Mouse (Mus musculus) brain, embryonic 14.5 days (tissue): ENCODE results near the gene Fbln1. TPM values are rescaled to one million over a fixed set of nuclear protein-coding genes. Genes with fewer than 3 reads are reported as not detected.

Experiments used
- DNase-seq: peaks from one replicate; pipeline ENCODE4 v3.0.0-alpha.2; 2011; ENCODE audit warnings: low read depth
- CTCF ChIP-seq: fragments of 200-500 bp; IDR thresholded peaks from 2 replicates; pipeline ENCODE4 v1.5.1; 2012; ENCODE audit warnings: inconsistent platforms, mild to moderate bottlenecking, moderate library complexity, borderline replicate concordance; ENCODE audit not compliant: insufficient read depth, insufficient read length; ENCODE audit errors: extremely low read depth
- POLR2A ChIP-seq: fragments of 200-500 bp; IDR thresholded peaks from 2 replicates; pipeline ENCODE4 v1.6.1; 2012; ENCODE audit warnings: mild to moderate bottlenecking, inconsistent platforms, borderline replicate concordance; ENCODE audit not compliant: poor library complexity, insufficient read depth, insufficient read length, severe bottlenecking; ENCODE audit errors: extremely low read depth
- polyA plus RNA-seq: library from polyadenylated mRNA; depleted of rRNA; stranded (reverse); fragments of >200 nt; gene quantifications from 2 replicates; pipeline ENCODE4 v1.2.3, GENCODE M21; 2012; rRNA removed

The Fbln1 gene
- polyA plus RNA-seq, 1 experiment = 59.3 TPM

DNA sequence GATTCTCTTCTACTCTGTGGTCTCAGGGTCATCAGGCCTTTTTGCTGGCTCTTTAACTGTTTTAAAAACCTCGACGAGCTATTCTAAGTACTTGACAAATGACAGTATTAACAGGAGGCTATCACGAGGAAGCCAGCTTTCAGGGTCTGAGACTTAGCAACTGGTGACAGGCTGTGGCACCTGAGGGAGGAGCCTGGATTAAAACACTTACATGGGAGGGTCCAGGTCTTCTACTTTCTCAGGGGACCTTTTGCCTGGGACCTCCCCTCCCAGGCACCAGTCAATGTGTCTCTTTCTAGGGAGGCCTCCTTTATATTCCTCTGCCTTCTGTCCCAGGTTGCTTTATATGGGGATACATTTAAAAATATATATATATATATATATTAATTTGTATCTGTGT, 128.5 kb downstream of the Fbln1 start:
- no peak for TF ChIP-seq POLR2A
- TF ChIP-seq CTCF = no peak
- no peak for DNase-seq

DNA sequence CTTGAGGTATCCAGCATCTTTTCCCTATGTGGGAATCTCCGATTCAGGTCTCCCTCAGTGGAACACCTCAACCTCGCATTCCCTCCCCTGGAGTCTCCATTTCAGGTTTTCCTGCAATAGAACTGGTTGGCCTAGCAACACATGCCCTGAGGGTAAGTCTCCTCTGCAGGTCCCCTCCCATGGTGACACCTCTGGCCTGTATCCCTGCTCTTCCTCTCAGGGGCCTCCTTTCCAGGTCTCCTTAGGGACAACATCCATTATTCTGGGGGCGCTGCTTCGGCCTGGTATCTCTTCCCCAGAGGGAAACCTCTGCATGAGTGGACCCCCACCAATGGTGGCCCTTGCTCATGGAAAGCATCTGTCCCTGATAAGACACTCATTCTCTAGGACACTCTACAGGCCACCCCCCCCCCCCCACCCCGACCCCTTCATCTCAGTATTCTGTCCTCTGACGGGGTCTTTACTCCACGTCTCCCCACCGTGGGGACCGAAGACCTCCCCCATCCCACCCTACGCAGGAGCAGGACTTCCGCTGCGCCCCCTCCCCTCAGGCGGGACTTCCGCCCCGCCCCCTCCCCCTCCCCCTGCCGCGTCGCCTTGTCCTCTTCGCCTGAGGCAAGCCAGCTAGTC, 130.0 kb downstream of the Fbln1 start, which contains the start of gene Atxn10:
Gene Atxn10 (plus strand): TSS at position 575 of the 630 bp plus-strand sequence.
- TF ChIP-seq POLR2A = no peak; the same call in 1 of the 2 replicates
- TF ChIP-seq CTCF = no peak
- DNase-seq = peak; percentile 40

Other genes starting within 250 kb of the Fbln1 start
- gene 5031439G07Rik, start 217.4 kb upstream of the Fbln1 start, polyA plus RNA-seq = 39.4 and 69.9 TPM in 2 replicates
- gene Upk3a, start 188.8 kb upstream of the Fbln1 start, polyA plus RNA-seq = 0.28 and 0.53 TPM in 2 replicates
- gene Fam118a, start 177.0 kb upstream of the Fbln1 start, polyA plus RNA-seq = 14.3 and 15.9 TPM in 2 replicates
- 0.04 and 0.14 TPM in 2 replicates for gene Smc1b, start 74.0 kb upstream of the Fbln1 start, polyA plus RNA-seq
- gene Ribc2, start 73.9 kb upstream of the Fbln1 start, polyA plus RNA-seq = 0.47 and 0.59 TPM in 2 replicates
- 310 and 373 TPM in 2 replicates for gene Atxn10, start 130.3 kb downstream of the Fbln1 start, polyA plus RNA-seq